Mouse (Mus musculus): ENCODE measurements around the gene Gm47791.

- TF ChIP-seq CTCF (IDR thresholded peaks at IDR 0.05; ENCODE audit: borderline replicate concordance, insufficient read depth, low read length) (no peak), POLR2A (IDR thresholded peaks at IDR 0.05; ENCODE audit: low read depth, low read length) (no peak)
These were observed 45.2 kb downstream of the Gm47791 start for GRCm38 (mm10) chr1:82725875-82726185.
